Mouse (Mus musculus) layer of hippocampus, postnatal 36 days (tissue): ENCODE results near the gene E2f4. TPM values are rescaled to one million over a fixed set of nuclear protein-coding genes. Genes with fewer than 3 reads are reported as not detected.

Experiments
- DNase-seq, 2 experiments: peaks; one replicate each; pipeline ENCODE4 v3.0.0; 2022
- total RNA-seq, 2 experiments: library from RNA; stranded (reverse); gene quantifications; 2 replicates each; pipeline ENCODE4 v1.2.3; 2021

Gene E2f4
- total RNA-seq, 2 experiments from 2014 or later, result 35.3 to 36.7 TPM

DNA sequence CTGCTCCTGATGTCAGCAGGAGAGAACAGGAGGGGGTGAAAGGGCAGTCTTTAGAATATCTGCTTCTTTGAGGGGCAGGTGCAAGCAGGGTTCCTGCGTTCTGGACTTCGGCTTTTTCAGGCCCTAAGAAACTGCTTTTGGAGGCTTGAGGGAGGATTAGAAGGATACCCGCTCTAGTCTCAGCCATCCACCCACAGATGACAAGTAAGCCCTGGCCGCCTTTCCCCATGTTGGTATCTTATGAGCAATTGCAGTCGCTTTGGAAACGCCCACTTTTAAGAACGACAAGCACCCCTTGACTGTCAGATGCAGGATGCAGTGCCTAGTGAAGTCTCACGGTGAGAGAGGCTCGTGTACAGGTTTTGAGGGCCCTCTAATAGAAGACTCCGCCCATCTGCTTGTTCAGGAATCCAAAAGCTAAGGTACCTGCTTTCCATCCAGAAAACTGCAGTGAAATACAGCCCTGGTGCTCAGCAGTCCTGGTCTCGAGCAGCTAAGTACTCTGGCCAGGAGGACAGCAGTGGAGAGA lies 21.3 kb downstream of the E2f4 start:
- no peak for DNase-seq

GRCm38 (mm10) chr8:105323183-105323582 lies 25.7 kb downstream of the E2f4 start:
- DNase-seq, result no peak

DNA sequence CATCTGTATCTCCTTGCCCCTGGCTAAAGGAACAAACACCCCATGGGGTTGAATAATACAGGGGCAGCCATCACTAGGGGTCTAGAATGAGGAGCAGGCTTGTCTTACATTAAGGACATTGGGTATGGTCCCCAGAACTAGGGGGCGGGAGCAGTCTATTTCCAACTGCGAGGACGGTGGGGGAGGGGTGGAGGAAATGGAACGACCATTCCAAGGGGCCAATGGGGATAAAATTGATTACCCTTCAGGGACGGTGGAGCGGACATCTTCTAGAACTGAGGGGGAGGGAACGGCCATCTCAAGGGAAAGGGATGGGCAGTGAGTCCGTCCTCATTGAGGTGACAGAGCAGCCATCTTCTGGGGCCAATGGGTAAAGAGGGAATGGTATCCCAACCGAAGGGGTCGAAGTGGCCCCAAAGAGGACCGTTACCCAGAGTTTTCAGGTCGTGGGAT lies 28.2 kb downstream of the E2f4 start:
- DNase-seq, result no peak

GRCm38 (mm10) chr8:105326141-105326672 lies 28.7 kb downstream of the E2f4 start, which contains the start of the genes Lrrc29 and Tmem208:
Lrrc29 (minus strand) TSS chr8:105326278.
Tmem208 (plus strand) TSS chr8:105326354.
- peak; percentile 96 for DNase-seq

- DNase-seq, result no peak
These were observed 29.5 kb downstream of the E2f4 start for GRCm38 (mm10) chr8:105326968-105327367.

DNA sequence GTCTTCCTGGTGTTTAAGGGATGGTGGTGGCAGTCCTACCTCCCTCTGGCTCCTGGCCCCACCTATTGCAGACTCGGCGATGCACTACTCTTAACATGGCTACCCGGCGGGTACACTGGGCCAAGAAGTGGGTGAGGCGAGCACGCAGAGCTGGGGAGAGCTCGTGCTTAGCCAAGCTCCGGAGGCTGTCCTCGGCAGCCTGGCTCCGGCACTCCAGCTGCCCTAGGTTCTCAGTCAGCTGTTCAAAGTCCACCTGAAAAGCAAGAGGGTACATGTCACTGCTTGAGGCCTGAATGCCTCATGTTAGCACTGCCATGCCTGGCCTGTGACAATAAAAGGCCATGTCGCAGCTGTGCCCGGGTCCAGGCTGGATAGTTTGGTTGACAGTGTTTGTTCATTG lies 32.9 kb downstream of the E2f4 start:
- DNase-seq, result no peak

DNA sequence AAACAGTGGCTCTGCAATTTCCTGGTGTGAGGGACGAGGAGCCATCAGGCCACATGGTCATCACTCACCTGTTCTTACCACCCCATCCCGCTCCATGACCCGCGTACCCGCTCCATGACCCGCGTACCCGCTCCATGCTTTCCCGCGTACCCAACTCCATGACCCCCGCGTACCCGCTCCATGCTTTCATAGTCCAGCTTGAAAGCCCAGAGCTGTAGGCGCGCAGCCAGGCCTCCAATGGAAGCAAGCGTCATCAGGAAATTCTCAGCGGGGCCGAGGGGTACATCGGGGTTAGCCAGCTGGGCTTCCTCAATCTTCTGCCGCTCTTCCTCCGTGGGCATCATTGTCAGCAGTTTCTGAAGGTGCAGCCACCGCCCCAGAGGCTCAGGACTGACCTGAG lies 34.0 kb downstream of the E2f4 start:
- DNase-seq, result no peak

- no peak for DNase-seq
These were observed 34.5 kb downstream of the E2f4 start for GRCm38 (mm10) chr8:105331931-105332330.

- DNase-seq, result no peak
These were observed 35.1 kb downstream of the E2f4 start for GRCm38 (mm10) chr8:105332523-105332922.

- DNase-seq, result no peak
These were observed 39.1 kb downstream of the E2f4 start for GRCm38 (mm10) chr8:105336373-105337130.

DNA sequence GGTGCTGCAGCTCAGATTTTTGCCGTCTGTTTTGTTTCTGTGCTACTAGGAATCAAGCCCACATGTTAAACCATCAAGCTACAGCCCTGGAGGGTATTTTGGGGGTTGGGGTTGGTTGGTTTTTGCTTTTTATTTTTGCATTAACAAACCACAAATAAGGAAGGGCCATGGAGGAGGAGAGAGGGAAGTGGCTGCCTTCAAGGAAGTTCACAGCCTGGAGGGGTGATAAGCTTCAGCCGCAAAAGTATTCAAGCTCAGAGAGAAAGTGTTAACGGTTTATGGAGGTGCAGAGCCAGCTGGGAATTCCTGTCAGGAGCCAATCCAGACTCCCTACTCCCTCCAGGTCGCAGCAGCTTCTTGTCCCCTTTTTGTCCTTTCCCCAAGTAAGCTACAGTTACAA lies 41.5 kb downstream of the E2f4 start:
- no peak for DNase-seq

GRCm38 (mm10) chr8:105339886-105340635 lies 42.6 kb downstream of the E2f4 start:
- no peak for DNase-seq

DNA sequence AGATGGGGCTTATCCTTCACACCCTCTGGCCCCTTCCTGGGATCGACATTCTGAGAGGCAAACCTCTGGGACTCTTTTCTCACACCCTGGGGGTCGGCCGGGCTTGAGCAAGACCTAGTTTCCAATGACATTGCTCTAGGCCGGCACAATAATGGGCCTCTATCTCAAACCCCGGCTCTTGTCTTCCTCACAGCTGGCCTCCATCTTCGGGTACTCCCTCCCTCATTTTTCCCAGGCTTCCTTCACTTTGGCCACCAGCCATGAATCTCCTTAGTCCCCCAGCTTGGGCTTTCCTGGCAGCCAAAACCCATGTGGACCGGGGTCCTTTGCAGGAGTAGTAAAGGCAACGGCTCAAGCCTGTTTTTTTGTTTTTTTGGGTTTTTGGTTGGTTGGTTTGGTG lies 43.9 kb downstream of the E2f4 start:
- no peak for DNase-seq

- DNase-seq, result no peak
These were observed 45.3 kb downstream of the E2f4 start for GRCm38 (mm10) chr8:105342768-105343167.

DNA sequence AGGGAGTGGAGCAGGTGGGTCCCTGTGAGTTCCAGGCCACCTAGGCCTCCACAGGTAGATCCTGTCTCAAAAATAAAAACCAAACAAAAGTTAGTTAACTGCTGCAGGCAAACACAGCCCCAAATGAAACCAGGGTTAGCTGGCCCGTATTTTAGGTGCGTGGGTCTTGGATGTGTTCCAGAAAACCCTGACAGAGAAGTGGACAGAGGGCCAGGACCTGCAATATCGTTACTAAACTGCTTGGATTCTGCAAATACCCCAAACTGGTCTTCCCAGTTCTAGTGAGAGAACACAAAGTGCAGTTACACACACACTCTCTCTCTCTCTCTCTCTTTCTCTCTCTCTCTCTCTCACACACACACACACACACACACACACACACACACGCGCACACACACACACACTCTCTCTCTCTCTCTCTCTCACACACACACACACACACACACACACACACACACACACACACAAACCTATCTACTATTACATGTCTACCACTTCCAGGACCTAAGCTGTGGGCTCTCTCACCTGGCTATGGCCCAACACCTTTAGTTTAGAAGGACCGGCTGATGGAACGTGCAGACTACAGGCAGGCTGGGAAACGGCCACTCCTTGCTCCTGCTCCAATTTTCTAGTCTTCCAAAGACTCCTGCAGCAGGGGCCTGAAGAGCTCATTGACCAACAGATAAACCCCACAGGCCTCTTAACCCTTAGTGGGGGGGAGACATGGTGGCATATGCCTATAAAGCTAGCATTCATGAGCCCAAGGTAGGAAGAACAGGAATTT lies 46.5 kb downstream of the E2f4 start:
- DNase-seq, result no peak

- DNase-seq, result no peak
These were observed 47.9 kb downstream of the E2f4 start for GRCm38 (mm10) chr8:105345061-105345975.

DNA sequence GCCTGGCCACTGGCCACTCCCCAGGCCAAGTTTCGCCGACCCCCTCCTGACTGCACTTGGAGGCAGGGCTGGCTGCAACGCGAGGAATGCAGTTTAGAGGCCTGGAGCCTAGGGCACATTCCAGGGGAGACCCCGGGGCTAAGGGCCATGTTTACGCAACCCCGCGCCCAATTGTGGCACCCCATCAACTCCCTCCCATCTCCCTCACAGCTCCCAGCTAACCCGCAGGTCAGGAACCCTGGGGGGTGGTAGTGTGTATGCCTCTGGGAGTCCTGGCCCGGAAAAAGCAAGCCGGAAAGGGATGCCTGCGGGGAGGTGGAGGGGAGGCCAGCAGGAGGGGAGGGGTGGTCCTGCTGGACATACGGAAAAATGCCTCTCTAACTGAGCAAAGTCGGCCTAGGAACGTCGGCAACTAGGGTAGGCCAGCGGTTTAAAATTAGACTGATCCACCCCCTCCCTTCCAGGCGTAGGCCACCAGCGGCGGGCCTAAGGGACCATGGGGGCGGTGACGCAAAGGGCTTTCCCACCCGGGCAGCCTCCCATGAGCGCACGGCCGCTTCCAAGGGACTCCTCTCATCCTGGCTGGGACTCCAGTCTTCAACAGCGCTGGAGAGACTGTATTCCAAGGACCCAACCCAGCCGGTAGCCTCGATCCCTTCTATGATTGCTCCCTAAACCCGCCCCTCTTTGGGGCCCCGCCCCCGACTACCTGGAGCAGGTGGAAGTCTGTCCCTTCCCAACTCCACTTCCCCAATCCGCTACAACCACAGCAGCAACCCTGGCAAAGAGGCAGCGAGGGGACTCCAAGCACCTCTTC lies 49.4 kb downstream of the E2f4 start:
- no peak for DNase-seq

- DNase-seq, result peak; percentile 76 to 81
These were observed 50.2 kb downstream of the E2f4 start, which contains the start of gene Fhod1 for GRCm38 (mm10) chr8:105347428-105348221. Fhod1 (minus strand) TSS chr8:105347953.

GRCm38 (mm10) chr8:105348450-105349095 lies 51.1 kb downstream of the E2f4 start, which contains the start of gene Slc9a5:
Slc9a5 (plus strand) TSS chr8:105348843.
- peak in 1 of 2 experiments; percentile 46 for DNase-seq
